Mouse (Mus musculus) spleen, postnatal 36 days (tissue): ENCODE results near the gene Esyt2.
A peak's percentile ranks its signal among the peaks of the same experiment; 100 is the strongest.

Experiments
- DNase-seq, 2 experiments: peaks; one replicate each; pipeline ENCODE4 v3.0.0; 2022; ENCODE audit warnings: low spot score in 2 of 2, mixed read lengths in 1 of 2

The Esyt2 gene

DNA sequence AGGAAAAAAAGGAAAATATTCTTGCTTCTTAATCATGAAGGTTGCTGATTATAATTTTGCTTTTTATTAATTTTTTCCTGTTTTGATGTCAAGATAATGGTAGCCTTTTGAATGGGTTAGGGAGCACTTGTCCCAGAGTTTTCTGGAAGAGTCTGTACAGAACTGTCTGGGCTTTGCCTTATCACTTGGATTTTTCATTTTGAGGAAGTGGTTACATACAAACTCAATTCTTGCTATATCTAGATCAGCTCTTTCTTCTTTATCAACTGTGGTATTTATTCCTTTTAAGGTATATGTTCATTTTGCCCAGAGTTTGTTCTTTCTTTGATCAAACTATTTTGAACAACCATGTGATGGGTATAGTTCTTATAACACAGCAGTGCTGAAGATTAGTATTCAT is 81.1 kb downstream of the Esyt2 start:
- DNase-seq: no peak

DNA sequence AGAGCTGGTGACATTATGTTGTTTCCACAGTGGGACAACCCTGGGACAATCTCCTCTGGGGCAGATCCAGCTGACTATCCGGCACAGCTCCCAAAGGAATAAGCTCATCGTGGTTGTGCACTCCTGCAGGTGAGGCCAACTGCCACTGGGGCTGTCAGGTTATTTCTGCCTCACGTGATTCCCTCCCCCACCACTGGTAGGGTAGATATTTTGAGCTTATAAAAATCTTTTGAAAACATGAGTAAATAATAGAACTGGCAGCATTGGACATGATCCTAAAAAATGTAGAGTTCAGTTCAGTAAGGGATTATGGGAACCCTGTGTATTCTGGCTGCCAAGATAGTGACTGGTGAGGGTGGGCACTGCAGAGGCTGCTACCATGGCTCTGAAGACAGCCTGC is 85.9 kb downstream of the Esyt2 start:
- DNase-seq: no peak

DNA sequence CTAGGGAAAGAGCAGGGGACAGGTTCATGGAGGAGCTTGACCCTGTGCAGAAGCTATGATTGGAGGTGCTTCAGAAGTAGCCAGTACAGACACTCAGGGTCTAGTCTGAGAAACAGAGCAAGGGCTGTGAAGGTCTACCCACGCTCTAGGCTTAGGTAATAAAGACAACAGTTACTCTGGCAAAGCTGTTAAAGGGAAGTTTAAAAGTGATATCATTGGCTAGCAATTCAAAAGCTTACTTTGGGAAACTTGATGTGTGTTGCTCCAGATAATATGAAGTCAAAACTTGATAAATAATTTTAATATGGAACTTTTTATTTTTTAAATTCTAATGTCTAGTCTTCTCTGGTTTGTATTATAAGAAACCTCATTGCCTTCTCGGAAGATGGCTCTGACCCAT is 86.3 kb downstream of the Esyt2 start:
- no peak for DNase-seq

DNA sequence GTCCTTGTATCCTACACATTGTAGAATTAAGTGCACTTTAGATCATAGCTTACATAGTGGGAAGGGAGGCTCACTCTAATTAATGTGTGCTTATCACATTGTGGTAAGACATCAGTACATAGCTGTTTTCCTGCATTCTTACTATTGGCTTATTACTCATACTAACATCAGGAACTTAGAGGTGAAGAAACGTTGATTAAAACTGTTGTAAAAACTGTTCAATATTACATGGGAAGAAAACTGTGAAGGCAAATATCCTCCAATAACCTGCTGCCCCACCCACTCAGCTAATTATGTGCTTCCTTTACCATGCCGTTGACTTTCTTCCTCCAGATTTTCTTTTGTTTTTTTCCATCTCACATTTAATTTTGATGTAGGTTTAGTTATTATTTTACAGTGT is 87.9 kb downstream of the Esyt2 start:
- no peak for DNase-seq

DNA sequence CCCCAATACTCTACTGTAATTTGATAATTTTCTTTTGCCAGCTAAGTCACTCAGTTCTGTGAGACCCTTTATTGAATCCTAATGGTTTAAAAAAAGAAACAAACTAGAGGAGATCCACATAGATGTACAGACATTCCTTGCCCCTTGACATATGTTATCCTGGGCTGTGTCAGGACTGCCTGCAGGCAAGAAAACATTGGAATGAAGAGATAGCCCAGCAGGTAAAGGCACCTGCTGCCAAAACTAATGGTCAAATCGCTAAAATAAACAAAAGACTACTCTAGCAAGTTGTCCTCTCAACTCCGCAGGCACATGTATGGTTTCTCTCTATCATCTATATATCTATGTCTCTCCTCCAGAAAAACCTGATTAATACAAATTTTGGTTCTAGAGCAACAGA is 102.1 kb downstream of the Esyt2 start:
- DNase-seq: no peak

DNA sequence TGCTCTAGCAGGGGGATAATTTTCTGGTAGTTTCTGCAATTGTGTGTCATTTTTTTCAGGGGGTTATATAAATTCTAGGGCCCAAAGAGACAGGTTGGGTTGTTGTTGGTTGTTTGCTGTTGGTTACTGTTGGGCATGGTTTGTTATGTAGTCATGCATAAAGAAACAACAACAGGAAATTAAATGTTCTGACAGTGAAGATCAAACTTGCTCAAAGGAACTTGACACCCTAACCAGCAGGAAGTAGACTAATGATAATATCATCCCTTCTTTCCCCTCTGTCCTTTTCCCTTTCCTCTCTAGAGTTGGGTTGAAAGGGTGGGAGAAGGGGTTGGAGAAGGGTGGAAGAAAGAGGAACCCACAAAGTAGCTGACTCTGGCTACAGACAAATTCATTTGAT is 103.0 kb downstream of the Esyt2 start:
- no peak for DNase-seq

DNA sequence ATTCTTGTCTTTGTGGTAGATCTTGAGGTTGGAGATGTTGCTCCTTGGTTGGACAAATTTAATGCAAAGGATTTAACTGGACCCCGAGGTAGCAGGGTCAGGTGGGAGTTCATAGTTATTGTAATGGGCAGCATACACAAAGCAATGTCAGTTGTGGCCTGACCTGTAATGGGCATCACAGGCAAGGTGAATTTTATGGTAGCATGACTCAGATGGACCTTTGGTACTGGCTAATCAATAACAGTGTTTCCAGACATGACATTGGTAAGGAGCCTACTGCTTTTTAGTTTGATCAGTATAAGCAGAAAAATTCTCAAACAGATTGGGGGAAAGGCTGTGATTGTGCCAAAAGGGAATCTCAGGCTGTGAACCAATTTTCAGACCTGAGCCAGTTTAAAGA is 105.8 kb downstream of the Esyt2 start:
- DNase-seq: no peak

DNA sequence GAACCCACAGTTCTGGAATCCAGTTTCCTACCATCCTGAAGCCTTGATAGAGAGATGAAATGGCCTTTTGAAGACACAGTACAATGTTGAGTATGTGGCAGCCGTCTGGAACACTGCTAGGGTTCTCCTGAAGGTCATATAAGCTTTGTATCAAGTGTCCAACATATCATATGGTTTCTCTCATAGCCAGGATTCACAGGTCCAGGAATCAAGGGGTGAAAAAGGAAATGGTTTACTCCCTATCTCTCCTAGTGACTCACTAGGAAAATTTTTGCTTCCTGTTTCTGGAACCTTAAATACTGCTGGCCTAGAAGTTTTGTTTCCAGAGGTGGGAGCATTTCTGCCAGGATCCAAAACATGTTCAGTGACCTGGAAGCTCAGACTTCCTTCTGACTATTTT is 108.9 kb downstream of the Esyt2 start:
- DNase-seq: no peak

DNA sequence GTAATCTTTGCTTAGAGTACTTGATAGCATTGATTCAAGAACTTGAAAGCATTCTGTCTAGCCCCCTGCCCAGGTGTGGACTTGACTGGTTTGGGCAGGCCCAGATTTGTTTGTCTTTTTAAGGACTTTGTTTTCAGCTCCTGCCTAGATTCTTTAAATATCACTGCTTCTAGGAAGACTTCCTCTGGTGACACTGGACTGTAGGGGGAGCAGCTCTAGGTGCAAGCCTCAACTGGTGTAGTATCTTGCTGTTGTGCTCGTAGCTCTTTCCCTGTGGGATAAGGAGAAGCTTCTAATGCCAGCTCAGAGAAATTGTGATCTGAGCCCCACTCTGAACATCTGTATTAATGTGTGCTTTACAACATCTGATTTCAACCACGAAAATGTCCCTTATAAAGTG is 113.3 kb downstream of the Esyt2 start:
- DNase-seq: no peak

DNA sequence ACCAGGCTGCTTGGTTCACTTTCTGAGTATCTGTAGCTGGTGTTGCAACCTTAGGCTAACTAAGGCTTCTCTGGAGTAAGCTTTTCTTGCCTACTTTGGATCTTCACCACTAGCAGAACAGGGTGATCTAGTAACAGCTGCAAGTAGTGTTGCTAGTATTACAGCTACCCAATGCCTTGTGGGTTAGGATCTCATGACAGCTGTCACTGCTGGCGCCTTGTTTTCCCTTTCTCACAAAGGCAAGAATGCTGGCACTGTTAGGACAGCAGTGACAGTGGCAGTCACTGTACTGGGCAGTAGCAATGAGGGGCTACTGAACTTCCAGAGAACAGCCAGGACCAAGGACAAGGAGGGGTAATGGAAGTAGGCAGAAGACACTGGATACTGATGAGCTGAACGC is 114.3 kb downstream of the Esyt2 start:
- DNase-seq: no peak

DNA sequence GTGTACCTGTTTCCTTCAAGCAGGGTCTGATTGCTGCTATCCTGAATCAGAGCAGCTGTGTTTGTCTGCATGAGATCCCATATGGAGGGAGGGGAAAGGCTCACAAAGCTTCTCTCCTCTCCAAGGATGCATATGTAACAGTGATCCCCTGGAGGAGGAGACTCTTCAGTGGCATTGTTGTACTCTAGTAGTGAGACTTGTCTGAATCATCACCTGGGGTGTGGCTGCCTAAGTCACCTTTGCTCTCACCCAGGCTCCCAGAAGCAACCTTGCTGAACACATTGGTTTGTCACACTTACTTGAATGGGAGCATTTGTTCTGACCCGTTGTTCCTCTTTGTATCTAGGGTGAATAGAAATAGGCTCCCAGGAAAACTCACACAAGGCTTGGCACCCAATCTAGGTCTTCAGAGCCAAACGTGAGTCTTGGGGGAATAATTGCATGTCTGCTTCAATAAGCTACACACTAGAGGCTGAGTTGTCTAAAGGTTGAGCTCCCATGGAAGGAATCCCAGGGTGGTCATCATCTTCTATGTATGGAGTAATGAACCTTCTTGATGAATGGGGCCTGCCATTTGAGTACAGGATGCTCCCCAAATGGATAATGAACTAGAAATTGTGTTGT is 115.2 kb downstream of the Esyt2 start:
- no peak for DNase-seq

DNA sequence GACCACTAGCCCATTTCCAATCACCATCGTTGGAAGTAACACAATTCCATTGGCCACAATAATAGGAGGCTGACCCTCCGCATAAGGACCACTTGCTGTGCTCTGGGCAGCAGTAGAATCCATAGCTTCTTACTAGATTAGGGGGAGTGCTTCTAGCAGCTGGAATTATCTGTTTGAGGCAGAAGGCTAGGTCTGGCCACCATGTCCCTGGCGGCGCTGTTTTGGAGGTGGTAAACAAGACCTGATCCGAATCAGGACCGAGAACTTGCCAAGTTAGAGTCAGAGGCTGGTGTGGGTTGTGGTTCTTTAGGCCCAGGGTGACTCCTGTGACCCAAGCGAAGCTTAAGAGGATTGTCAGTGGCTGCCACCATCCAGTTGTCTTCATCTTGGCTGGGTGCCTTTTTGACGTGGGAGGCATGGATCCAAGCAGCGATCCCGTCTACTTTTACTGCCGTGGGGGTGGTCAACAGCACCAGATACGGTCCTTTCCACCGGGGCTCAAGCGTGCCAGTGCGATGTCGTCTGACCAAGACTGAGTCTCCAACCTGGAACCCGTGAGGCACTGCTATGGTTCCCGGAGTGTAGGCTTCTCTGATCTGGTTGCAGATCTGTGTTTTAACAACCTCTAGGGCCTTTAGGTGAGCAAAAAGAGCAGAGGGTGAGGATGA is 123.2 kb downstream of the Esyt2 start:
- no peak for DNase-seq

DNA sequence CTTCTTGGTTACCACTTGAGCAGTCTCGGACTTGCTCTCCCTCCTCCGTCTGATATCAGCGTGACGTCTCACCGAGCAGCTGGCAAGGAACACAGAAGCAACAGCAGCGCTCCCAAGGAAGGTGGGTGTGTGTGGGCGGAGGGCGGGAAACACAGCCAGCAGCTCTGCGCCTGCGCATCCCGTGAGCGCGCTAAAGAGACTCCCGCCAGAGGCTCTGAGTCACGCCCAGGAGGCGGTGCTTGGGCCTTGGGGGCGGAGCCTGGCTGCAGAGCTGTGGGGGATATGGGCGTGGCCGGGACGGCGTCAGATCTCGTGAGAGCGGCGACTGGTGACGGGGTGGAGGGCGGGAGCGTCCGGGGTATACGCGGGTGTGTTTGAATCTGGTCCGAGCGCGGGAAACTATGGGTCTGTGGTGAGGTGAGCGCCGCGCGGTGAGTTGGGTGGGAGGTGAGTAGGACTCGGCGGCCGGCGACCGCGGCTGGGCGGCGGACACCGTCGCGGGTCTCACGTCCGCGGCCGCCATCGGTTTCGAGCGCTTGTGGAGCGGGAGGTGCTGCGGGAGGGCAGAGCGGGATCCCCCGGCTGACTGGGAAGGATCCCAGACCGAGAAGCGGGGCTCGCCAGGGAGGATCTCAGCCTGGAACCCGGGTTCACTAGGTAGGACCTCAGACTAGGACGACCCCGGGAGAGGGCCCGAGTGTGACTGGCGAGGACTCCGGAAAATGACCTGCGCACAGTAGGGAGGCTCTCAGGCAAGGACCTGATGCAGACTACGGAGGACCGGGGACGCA is 124.2 kb downstream of the Esyt2 start, which contains the start of gene Ncapg2:
Gene Ncapg2, plus strand, starts transcription at position 358 of the 791 bp plus-strand sequence.
- DNase-seq: peak; percentile 99

DNA sequence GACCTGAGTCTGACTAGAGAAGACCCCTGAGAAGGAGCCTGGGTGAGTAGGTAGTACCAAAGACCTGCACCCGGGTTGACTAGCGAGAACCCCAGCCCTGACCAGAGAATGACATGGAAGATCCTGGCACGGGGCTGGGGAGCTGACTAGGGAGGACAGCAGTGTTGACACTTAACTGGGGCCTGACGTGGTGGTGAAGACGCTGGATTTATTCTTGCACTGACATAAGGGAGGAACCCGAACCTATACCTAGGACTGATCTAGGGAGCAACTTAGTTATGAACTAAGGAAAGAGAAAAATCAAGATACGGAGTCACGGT is 124.8 kb downstream of the Esyt2 start:
- DNase-seq: no peak

DNA sequence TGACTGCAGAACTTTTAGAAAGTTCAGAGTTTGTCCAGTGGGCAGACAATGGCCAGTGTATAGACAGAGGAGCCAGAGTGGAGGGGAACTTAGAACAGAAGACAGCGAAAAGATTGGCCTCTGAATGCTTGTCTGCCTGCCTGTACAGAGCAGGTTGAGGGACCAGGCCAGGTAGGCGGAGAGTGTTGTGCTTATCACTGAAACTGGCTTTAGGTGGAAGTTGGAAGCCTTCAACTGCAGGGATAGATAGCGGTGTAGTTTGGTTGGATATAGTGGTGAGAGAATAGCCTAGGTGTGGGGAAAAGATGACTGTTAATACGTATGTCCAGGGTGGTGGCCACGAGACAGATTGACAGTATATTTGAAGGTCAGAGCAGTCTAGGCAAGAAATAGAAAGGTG is 126.9 kb downstream of the Esyt2 start:
- DNase-seq: no peak

DNA sequence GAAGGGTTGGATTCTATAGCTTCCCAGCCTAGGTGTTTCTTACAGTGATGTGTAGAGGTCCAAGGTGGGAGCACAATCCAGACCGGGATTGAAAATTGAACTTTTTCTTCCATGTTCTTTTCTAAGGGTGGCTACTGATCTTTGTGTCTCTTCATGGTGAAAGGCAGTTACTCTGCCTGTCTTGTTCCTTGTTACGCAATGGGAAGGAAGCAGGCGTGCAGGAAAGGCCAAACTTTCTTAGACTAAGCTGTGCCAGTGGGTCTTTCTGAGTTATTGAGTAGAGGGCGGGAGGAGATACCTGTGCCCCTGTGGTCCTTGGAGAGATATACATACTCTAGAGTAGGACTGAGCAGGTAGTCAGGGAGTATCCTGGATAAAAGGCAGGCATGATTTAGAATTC is 133.9 kb downstream of the Esyt2 start:
- no peak for DNase-seq

DNA sequence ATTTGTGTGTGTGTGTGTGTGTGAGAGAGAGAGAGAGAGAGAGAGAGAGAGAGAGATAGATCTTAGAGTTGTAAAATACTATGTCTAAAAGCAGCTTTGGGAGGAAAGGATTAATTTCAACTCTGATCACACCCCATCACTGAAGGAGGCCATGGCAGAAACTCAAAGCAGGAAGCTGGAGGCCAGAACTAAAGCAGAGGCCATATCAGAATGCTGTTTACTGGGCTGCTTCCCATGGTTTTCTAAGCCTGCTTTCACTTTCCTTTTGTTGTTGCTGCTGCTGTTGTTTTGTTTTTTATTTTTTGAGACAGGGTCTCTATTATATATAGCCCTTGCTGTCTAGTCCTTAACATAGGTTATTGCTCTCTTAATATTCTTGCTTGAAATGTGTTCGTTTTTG is 135.5 kb downstream of the Esyt2 start:
- DNase-seq: no peak

DNA sequence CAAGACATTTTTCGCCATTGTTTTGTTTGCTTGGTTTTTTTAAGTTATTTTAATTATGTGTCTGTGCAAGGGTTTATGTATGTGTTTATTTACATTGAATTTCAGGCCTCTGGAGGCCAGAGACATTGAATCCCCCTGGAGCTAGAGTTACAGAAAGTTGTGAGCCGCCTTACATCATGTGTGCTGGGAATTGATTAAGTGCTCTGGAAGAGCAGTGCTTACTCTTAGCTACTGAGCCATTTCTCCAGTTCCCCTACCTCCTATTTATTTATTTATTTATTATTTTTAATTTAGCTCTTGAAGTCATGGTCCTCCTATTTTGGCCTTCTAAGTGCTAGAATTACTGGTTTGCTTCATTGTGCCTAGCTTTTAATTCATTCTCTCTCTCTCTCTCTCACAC is 140.7 kb downstream of the Esyt2 start:
- DNase-seq: no peak

DNA sequence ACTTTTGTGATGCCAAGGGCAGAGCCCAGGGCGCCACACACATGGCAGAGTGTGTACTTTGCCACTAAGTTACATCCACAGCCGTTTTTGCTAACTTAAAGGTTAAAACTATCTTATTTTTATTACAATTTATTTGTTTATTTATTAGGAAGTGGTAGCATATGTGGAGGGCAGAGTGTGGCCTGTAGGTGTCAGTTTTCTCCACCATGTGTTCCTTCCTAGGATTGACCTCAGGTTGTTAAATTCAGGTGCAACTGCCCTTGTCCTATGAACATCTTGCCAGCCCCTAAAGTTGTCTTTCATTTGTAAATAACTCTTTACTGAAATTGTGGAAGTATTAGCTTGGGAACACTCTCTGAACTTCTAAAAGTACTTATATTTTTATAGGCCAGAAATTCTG is 144.4 kb downstream of the Esyt2 start:
- DNase-seq: no peak

DNA sequence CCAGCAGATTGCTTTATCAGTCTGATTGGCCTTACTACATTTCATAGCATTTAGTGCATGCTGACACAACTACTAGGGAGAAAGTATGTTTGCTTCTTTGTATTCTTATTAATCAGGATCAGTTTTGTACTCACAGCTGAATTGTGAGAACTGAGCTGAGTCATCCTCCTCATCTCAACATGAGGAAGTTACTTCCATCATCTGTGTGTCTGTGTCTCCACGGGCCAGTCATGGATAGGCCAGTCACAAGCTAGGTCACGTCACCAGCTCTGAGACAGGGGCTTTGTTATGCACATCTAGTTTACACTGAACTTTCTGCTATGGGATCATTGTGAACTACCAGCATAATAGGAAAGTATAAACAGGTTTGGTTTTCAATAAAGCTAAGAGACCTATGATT is 152.7 kb downstream of the Esyt2 start:
- DNase-seq: no peak

DNA sequence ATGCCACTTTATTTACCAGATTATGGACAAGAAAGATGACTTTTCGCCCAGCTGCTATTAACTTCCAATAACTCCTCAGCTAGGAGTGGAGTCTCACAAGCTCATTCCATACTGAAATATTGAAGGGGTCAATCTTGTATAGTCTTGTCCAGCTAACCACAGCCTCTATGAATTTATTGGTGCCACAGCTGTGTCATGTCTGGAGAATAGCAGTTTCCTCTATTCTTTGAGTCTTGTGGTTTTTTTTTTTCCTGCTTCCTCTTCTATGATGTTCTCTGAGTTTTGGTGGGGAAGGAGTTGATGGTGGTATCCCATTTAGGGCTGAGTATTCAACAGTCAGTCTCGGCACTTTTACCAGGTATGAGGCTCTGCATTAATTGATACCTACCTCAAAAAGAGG is 154.2 kb downstream of the Esyt2 start:
- no peak for DNase-seq

DNA sequence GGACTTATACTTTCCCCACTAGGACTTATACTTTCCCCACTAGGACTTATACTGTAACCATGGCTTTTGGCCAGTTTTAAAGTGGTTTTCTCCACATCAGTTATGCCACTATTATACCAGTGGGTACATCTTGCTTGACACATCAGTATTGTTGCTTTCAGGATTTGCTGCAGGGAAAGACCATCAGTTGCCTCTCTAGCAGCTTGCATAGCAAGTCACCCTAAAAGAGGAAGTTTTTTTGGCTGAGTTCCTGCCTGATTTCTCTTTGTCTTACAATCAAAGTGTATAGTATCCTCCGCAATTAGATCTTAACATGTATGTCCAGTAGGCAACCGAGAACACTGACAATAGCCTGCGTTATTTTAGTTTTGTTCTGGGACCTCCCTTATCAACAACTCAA is 155.1 kb downstream of the Esyt2 start:
- peak in 1 of 2 experiments; percentile 17 for DNase-seq

DNA sequence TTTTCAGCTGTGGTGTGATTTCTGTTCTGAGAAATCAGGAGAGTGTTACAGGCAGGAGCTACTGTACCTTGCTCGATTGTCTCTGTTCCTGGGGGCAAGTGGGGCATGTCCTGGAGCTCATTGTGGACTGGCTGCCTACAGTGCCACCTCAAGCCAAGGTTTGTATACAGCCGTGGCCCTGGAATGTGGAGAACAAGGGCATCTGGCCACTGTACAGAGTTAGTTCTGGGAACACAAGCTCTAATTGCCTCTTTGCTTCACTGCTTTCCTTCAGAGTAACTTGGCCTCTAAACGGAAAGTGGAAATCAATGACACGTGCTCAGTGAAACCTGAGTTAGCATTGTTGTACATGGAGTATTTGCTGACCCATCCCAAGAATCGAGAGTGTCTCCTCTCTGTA is 157.6 kb downstream of the Esyt2 start:
- no peak for DNase-seq
